Mouse (Mus musculus) gastrocnemius, postnatal 4 days (tissue): ENCODE results near the gene Nfix. TPM values are rescaled to one million over a fixed set of nuclear protein-coding genes. Genes with fewer than 3 reads are reported as not detected.

ENCODE experiments used
- DNase-seq, 2 experiments: peaks; one replicate each; pipeline ENCODE4 v3.0.0; 2021 to 2022; ENCODE audit warnings: low spot score in 2 of 2, mixed read lengths in 2 of 2
- total RNA-seq, 2 experiments: library from RNA; stranded (reverse); gene quantifications; 2 replicates each; pipeline ENCODE4 v1.2.3; 2021

Nfix gene
- total RNA-seq, 2 experiments from 2014 or later = 517 to 591 TPM

DNA sequence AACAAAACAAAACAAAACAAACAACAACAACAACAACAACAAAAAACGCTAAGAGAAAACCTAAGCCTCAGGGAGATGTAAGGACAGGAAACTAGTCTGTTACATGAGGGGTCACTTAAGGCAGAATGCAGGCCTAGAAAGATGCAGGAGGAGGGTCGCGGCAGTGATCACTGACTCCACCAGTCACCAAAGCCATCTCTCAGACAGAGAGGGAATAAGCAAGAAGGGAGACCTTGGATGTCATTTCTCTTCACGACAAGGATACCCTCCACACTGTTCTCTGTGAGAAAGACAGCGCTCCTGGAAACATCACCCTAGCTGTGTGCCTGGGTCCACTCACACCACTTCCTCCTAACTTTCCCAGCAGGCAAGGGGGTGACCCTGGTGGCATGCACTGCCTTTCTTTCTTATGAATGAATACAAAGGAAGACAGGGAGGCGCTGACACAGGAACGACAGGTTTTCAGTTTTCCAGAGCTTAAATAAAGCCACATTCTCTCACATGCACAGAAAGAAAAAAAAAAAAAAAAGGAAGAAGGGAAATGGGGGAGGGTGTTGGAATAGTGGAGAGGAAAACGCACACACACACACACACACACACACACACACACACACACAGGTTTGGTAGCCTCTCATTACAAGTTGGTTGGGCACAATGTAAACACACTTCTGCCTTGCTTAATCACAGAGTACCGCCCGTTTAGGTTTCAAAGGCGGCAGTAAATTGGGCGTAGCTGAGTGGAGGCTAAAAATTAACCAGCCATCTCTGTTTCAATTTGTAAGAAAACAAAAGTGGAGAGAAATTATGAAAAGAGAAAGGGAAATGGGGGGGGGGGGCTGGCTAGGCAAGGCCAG, 29.8 kb downstream of the Nfix start:
- no peak for DNase-seq

DNA sequence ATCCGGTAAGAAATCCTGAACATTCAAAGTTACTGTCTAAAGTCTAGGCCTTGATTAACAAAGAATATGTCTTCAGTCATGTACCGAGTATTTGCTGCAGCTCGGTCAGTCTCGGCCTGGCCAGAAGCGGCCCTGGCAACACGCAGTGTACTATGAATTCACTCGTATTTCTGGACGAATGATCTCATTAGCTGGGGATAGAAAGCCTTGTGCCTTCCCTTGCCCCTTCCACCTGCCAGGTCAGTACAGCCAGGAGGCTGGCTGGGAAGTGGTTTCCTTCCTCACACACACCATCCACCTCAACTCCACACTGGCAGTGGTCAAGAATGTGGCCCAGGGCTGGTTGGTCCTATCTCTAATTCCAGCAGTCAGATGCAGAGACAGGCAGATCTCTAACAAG, 30.8 kb downstream of the Nfix start:
- no peak for DNase-seq

- DNase-seq = no peak
Observed at GRCm38 (mm10) chr8:84768343-84769095, 31.6 kb downstream of the Nfix start.

DNA sequence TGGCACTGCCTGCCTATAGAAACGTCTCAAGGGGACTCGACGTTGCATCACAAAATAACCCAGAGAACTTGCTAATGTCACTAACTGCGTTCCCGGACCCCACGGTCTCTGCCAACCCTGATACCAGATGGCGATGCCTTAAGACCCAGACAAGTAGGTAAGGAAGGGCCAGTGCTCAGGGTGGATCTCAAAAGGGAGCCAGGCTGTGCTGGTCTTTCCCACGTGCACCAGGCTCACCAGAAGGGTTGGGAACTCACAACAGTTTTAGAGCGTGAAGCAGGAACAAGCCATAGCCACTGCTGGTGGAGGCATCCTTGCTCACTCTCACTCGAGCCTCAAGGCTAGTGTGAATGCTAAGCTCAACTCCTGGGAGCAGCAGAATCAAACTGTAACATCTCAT, 32.9 kb downstream of the Nfix start:
- DNase-seq = no peak

DNA sequence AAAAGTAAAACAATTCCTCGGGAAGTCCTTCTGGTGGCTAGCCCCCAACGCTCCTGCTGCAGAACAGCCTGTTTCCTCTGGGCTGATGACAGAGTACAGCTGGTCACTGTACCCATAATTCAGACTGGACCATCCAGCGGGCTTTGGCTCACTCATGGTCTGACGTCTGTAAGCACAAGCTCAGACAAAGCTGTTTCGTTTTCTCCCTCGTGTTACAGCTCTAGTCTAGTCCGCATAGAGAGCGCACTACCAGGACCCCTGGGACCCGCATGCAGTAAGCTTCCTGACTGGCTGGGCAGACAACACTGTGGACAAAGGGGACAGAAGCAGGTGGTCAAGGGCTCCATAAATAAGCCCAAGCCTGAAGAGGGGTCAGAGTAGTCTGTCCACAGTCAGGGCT, 33.7 kb downstream of the Nfix start:
- DNase-seq = no peak

- DNase-seq = no peak
Observed at GRCm38 (mm10) chr8:84765629-84766028, 34.5 kb downstream of the Nfix start.

- DNase-seq = no peak
Observed at GRCm38 (mm10) chr8:84764870-84765495, 35.2 kb downstream of the Nfix start.

GRCm38 (mm10) chr8:84764100-84764499, 36.0 kb downstream of the Nfix start:
- DNase-seq = no peak

DNA sequence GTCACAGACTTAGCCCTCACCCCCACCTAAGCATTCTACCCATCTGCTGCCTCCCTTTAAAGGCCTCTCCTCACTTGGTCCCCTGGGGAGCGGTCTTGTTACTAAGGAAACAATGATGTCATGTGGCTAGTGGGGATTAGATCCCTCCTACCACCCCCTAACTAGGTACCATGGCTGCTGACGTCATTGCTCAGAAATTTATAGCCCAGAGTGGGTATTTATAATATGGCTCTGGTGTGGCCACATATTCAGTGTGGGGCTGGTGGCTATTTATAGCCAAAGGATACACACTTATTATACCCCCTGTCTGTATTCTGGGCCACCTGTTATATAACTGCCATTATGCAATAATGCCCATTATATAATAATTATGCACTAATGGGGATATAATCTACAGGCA, 39.2 kb downstream of the Nfix start:
- no peak for DNase-seq

DNA sequence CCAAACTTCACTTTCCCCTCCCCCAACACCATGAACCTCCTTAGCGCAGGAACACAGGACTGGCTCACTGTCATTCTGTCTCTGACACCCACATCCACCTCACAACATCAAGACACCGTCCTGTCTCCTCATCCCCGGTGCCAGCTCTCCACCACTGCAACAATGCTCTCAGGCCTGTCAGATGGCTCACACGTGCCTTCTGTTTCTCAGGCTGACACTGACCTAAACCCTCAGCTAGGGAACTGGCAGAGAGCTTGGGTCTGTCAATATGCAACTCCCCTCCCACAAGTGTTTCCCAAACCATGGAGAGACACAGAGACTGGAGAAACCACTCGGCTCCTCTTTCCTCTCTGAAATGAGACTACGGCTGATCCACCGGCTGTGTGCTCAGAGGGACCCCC, 39.7 kb downstream of the Nfix start:
- DNase-seq = no peak

GRCm38 (mm10) chr8:84759718-84760117, 40.4 kb downstream of the Nfix start:
- DNase-seq = no peak

- no peak for DNase-seq
Observed at GRCm38 (mm10) chr8:84759126-84759525, 41.0 kb downstream of the Nfix start.

DNA sequence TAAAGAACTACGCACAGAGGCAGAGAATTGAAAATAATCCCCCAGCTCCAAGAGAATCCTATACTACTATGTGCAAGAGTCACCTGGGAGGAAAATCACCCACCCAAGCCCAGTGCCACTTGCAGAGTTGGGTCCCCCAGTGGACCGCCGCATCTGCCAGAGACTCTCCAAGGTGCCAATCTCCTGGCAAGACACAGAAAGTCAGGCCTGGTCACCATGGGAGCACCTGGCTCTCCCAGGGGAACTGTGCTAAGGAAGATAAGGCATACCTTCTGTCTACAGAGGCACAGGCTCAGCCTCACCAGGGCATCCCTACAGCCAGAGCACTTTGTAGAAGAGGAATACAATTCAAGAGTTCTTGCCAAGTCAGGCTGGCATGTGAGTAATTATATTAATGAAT, 41.8 kb downstream of the Nfix start:
- no peak for DNase-seq

DNA sequence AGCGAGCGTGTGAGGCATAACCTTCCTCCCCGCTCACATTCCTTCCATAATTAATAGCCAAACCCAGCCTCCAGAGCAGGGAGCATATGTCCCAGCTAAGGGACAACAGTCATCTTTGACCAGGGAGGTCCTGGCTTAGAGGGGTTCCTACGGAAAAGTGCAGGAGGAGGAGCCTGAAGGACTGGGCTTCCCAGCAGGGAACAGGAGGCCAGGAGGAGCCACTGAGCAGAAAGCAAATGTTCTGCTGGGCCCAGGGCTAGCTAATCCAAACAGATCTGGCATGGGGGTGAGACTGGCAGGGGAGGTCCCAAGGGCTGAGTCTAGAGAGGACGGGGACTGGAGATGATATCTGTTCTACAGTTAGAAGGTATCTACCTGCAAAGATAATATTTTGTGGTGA, 42.6 kb downstream of the Nfix start:
- no peak for DNase-seq

GRCm38 (mm10) chr8:84752734-84753582, 47.2 kb downstream of the Nfix start:
- no peak for DNase-seq

DNA sequence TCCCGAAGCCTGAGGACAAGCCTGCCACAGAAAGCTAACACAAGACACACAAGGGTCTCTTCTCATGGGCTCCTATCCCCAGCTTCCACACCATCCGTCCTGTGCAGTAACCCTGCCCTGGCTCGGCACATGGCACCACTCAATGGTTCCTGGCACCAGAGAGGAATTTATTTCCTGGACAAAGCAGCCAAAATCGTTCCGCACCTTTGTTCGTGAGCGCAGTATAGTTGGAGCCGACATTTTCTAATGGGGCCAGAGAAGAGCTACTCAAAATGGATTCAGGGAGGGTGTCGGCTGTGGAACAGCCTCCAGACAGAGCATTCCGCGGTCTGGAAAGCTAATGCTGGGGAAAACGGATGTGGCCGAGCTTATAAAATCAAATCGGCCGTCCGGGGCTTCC, 50.6 kb downstream of the Nfix start:
- DNase-seq = no peak

DNA sequence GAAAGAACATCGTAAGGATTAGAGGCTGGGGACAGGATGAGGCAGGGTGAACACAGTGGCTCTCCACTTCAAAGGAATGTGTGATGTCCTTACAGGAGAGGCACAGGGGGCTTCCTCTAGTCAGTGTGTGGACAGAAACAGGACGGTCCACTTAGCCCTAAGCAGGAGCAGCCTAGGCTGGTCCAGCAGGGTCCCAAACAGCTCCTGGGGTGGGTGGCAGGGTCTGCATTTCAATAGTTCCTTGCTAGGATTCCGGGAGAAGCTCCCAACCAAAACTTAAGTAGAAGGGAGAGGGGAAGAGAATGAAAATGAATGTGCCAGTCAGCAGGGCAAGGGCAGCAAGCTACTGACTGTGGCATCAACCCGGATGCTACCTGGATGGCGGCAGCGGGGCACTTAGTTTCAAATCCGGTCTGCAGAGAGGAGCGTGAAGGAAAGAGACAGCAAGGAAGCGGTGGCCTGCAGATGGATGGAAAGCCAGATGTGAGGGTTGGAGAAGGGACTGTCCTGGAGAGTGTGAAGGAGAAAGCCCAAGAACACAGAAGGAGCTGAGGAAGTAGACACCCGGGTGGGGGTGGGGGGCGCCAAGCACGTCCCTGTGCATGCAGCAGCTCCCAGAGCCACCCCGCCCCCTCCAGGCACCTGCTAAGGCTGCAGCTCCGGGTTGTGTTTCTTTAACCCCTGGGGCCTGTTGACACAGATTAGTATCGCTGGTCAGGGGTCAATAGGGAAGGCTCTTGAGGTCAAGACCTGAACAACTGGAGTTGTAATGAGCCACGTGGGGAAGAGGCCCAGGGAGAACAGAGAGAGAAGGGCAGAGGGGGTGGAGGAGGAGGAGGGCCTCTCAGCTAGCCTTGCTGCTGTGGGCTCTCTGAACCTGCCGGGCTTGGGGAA, 54.9 kb downstream of the Nfix start:
- no peak for DNase-seq

GRCm38 (mm10) chr8:84743517-84744420, 56.4 kb downstream of the Nfix start:
- peak; percentile 73 to 90 for DNase-seq

GRCm38 (mm10) chr8:84743054-84743415, 57.1 kb downstream of the Nfix start:
- no peak for DNase-seq
